Mouse (Mus musculus): ENCODE data around the gene Exoc3l4.

DNA sequence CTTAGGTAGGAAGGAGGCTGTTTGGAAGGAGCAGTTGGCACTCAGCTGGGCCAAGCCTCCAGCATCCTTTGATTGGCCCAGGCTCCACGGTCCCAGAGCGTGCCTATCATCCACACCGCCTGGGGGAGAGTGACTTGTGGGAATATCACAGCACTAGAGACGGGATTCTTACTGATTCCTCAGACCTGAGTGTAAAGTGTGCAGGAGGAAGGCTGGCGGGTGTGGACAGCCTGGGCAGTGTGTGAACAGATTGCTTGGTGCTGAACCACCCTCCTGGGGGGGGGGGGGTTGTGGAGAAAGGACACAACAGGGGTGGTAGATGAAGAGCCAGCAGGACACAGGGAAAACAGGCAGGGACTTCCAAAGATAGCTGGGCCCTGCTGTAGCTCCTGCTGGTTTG lies 29.9 kb downstream of the Exoc3l4 start:
- TF ChIP-seq CTCF (conservative IDR thresholded peaks at IDR 0.05; ENCODE audit: low read length), result no peak
- TF ChIP-seq POU5F1 (IDR thresholded peaks at IDR 0.05; ENCODE audit: borderline replicate concordance, low read length), result no peak

Measured in E14TG2a.4 (cell line).